Mouse (Mus musculus) layer of hippocampus, adult 11-12 months (tissue): ENCODE measurements at regions not wholly inside any gene's neighbourhood (a gene's known extent, or its start where the extent isn't known, plus 50 kb on each side); places are given as distances from the start of the nearest gene placed in this dataset.
"Not testable (repeated sequence)": the region's sequence is repeated elsewhere in the genome, so short reads cannot be mapped to it uniquely, and the experiment has no call there.

ENCODE experiments used
- DNase-seq: peaks from one replicate; pipeline ENCODE4 v3.0.0; 2022; ENCODE audit warnings: low spot score

DNA sequence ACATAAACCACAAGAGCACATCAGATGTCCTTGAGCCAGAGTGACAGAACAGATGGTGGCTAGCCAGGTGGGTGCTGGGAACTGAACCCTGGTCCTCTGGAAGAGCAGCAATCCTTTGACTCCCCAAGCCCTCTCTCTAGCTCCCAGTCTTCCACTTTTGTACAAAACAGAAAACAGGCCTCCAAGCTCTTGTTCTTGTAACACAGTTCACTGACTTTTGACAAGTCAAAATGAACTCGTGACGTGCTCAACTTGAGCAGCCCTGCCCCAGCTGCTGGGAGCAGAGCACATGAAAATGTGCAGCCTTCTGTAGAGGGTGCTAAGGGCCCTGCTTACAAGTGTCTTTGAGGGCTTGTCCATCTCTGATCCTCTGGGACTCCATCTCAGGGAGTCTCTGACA, 457.8 kb upstream of the Cdh5 start:
- DNase-seq: no peak

DNA sequence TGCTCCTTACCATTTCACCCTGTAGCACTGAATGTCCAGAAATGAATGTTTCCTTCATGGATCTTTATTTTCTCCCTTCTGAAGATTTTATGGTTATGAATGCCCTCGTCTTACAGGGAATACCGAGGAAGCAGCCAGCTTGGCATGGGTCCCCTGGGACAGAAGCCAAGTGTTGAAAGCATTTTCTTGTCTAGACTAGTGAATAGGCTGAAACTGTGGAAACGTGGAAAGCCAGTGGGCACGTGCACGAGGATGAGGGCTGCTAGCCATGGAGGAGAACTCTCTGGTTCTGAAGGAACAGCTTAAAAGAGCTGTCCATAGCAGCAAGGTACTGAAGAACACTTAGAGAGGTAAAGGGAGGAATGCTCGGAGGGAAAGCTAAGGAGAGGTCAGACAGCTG, 457.3 kb upstream of the Cdh5 start:
- peak; percentile 51 for DNase-seq

DNA sequence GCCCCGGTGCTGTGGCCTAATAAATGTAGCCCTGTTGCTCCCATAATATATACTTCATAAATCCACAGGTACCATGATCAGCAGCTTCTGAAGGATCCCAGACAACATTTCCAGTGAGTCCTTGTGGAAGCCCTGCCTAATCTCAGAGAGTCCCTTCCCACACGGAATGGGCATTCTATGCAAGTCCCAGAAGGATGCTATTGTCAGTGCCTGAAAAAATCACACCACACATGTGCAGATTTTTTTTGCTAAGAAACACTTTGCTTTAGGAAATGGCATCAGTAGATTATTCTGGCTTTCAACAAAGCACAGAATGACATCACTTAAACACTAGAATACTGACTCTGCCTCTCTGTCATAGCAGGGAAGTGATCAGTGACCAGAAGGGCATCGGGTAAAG, 456.6 kb upstream of the Cdh5 start:
- DNase-seq: no peak

DNA sequence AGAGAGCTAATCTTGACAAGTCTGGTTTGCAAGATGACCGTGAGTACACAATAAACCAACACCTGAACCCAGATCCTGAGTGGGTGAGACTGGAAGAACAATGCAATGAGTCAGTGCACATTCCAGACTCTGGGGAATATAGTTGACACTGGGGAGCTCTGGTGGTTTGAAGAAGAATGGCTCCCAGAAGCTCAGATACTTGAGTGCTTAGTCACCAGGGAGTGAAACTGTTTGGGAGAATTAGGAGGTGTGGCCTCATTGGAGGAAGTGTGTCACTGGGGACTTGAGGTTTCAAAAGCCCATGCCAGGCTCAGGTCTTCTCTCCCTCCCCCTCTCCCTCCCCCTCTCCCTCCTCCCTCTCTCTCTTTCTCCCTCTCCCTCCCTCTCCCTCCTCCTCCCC, 436.6 kb upstream of the Cdh5 start:
- no peak for DNase-seq

DNA sequence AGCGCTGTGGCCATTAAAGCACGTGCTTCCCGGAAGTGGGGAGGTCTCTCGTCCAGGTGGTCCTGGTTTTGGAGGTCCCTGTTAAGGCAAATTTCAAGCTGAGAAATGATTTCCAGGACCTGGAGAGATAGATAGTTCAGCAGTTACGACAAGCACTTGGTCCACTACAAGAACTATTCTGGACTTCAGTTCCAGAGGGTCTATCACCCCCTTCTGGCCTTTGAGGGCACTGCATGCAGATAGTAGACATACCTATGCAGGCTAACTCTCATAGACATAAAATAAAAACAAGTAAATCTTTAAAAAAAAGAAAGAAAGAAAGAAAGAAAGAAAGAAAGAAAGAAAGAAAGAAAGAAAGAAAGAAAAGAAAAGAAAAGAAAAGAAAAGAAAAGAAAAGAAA, 415.2 kb upstream of the Cdh5 start:
- not testable (repeated sequence) for DNase-seq

DNA sequence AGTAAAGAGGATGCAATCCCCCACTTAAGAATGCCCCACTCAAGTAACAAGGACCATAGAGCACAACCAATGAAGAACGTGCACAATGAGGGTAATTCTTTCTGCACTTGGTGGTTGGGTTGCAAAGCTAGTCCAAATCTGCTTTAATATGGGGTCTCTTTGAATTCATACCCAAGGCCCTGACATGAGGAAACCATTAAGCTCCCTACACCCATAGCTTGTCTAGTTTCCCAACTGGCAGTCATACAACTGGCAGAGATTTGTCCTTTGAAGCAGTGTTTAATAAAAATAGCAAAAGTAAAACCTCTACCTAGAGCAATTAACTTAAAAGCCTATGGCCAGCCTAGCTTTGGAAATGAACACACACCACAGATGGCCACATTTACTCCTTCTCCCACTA, 411.0 kb upstream of the Cdh5 start:
- no peak for DNase-seq

DNA sequence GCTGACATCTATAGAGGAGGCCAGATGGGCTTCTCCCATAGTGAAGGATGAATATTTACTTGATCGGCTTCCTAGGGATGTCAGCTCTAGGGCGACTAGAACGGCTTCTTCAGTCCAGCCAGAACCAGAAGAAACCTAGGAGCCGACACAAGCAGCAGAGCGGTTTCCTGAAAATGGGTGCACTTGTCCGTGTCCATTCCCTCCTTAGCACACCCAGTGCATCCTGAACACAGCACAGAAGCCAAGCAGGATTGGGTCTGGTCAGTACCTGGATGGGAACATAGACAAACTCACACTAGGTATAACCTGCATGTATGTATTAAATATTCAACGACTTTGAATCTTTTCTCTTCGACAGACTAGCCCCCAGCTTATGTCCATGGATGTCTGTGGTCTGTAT, 407.9 kb upstream of the Cdh5 start:
- DNase-seq: no peak

DNA sequence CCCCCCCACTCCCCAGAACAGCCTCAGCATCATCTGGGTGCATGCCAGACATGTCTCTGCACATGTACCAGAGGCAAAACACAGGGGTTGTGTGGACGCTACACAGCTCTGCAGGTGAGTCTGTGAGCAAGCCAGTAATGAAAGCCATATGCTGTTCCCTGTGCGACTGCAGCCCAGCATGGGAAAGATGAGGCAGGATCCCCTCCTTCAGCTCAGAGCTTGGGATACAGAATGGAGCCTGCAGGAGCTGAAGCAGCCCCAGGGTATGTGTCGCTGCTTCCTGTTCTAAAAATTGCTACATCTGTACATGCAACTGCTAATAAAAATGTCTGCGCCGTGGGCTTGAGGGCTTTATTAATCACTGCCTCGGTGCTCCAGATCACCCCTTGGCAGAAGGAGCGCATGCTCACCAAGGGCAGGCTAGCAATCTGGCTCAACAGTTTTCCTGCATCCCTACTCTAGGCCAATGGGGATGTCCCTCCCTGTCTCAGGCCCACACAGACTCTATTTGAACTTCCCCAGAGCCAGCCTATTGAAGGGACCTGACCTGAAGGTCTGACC, 407.0 kb upstream of the Cdh5 start:
- no peak for DNase-seq

DNA sequence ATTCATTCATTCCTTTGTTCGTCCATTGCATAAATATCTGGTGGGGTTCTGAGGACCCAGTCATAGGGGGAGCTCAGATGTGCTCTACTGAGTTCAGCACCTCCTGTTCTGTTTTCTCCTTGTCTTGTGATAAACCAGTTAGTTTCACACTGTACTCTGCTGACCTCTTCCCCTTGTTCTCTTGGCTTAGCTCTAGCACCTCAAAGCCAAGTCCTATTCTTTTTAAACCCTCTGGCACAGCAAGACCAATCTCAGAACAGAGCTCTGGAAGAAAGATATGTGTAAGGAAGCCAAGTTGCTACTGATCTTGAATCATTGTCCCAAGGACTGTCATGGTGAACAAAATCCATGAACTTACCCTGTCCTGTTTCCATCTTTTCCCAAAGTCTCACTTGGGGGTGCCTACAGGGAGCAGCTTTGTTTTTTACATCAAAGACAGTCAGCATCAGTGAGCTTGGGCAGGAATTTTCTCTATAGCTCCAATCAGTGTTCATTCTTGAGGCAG, 402.4 kb upstream of the Cdh5 start:
- no peak for DNase-seq

DNA sequence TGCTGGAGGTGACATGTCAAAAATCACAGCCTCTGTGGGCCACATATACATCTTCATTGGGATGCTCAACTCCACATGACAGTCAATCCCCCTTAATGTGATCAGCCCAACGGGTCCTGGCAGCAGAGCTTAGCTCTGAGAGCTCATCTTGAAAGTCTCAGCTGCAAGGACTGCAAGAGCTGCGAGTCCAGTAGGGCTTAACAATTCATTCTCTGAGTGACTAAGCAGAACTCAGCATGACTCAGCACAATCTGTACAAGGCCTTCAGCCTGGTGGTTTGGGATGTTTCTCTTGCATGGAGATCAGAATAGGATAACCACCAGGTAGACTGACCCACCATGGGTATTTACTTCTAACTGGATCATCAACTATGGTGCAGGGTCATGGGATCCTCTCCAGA, 399.2 kb upstream of the Cdh5 start:
- DNase-seq: no peak

DNA sequence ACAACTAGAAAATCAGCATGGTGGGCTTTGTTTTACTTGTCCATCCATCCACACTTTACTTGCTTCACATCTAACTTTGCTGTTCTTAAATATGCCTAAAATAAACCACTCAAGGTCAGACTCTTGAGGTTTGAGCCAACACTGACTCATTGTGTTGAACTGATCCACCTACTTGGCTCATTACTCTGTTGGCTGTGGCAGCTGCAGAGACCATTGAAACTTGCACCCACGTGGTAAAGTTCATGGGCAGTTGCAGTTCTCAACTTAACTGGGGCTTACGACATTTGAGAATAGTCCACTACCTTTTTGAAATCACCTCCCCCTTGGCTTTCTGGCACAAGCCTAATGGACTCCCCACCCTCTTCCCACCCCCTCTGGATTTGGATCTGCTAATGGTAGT, 395.3 kb upstream of the Cdh5 start:
- no peak for DNase-seq

DNA sequence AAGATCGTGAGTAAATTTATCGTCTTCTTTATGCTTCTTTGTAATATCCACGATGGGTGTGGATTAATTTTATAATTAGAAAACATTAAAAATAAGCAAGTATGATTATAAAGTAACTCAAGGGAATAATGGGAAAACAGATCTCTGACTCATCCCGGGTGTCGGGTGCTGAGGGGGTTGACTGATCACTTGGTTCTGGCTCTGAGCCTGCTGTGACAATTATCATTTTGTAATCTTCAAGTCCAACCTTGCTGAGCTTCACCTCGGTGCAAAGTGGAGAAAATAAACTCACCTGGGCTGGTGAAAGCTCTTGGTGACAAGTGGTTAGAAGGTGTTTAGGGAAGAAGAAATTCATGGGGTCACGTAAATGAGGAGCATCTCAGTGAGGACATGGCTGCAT, 390.6 kb upstream of the Cdh5 start:
- not testable (repeated sequence) for DNase-seq

DNA sequence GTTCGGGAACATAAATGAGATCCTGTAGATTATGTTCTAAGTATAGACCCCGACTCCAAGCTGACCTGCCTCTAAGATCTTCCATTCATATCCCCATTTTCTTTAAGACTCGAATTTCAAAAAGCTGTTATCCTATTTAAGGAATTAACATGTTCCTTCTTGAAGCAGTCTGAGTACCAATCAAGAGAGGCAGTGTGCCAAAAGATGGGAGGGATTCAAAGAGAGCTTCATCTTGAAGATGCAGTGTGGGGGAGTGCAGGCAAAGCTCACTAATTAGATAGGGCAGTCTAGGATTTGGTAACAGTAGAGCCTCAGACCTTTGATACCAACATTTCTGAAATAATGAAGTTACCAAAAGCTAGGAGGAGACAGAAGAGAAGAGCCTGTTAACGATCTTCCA, 383.7 kb upstream of the Cdh5 start:
- no peak for DNase-seq

DNA sequence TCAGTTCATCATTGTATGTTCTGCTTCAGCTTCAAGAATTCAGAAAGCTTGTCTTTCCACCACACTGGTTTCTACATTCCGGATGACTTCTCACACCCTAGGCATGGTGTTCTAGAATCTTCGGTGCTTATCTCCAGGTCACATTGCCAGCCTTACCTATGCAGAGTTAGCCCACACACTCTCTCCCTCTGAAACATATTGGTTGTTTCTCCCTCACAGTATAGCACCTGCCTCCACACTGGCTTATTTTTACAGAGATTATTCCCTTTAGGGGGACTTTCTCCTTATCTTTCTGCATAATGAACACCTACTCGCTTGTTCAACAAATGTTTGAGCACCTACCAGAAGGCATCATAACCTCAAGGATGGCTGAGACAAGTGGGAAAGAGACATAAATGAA, 368.0 kb upstream of the Cdh5 start:
- DNase-seq: no peak

DNA sequence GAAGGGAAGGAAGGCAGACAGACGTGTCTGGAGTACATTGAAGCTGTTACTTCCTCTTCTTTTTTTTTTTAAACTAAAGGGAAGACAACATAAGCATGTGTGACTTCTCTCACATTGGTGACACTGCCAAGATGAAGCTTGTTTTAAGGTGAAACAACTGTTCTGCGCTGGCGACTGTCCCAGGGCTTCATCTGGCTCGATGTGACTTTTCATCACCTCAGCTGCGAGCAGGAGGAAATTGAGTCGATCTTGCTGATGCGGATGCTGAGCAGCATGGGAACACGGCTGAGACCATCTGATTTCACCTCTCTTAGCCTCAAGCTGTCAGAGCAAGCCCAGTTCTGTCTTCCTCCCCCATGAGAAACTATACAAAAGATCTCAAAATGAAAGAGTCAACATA, 363.1 kb upstream of the Cdh5 start:
- peak; percentile 18 for DNase-seq

DNA sequence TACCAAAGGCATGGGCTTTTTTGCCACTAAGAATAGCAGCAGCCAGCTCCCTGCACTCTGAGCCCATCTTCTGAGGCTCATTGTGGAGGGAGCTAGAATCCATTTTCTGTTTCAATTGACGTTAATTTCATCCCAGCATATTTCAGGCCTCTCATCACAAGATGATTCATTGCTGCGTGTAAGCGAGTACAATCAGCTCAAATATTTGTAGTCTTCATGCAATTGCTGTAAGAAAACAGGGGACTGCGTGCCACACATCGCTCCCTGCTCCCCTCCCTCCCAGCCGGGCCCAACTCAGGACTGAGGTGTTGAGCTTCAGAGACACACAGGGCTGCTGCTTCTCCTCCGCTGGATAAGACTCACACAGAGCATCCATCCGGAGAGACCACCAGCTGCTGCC, 360.0 kb upstream of the Cdh5 start:
- no peak for DNase-seq

DNA sequence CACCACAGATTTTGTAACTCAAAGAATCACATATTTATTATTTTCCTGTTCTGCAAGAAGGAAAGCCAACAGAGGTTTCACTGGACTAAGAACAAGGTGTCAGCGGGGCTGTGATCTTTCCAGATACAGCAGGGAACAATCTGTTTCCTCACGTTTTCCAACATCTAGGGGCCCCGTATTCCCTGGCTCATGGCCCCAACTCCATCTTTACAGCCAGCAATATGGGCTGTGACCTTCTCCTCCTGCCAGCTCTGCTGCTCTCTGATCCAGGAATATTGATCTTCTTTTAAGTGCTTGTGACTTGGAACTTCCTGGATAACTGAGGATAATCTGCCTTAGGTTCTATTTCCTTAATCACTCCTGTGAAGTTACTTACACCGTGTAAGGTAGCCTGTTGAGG, 352.7 kb upstream of the Cdh5 start:
- no peak for DNase-seq

DNA sequence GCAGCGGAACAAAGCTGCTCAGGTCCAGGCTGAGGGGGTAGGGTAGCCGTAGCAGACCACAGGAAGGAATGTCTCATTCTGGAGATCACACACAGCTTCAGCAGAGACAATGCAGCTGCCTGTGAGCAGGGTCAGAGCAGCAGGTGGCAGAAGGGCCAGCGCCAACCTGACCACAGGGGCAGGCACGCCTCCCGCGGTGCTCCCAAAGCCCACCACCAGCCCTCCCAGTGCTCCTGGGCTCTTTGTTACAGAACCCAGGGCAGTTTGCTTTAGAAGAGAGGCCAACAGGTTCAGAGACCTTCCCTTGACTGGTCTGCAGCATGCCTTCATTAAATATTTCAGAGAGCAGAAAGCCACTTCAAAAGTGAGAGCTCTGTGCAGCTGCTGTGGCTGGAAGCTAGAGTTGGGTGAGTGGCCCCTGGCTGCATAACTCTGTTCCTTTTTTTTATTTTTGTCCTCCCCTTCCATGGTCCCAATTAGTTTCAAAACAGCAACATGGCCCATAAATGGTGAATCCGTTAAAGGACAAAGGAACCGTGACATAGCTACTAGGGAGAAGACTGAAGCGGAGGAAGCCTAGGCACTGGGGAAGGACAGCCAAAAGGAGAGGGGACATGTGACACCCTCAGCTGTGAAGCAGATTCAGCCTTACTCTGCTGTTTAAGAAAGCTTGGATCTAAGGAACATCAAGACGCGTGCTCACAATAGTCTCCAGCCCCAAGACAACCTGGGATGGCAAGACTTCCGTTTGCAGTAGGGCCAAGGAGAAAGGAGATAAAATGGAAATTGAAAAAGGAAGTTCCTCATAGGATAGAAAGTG, 350.9 kb upstream of the Cdh5 start:
- DNase-seq: no peak

DNA sequence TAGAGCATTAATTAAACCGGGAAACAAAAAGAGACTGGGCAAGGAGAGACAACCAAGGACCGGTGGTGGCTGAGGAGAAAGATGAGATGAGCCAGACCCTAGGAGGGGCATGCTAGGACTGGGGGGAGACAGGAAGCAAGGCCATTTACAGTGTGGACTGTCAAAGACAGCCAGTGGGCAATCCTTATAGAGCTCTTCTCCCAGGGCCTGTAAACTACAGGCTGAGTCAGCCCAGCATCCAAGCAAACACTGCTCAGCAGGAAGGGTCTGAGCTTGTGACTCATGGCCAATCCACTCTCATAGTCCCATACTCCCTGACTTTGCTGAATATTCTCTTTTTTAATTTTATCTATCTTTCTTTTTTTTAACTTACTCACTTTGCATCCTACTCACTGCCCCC, 350.3 kb upstream of the Cdh5 start:
- DNase-seq: no peak

DNA sequence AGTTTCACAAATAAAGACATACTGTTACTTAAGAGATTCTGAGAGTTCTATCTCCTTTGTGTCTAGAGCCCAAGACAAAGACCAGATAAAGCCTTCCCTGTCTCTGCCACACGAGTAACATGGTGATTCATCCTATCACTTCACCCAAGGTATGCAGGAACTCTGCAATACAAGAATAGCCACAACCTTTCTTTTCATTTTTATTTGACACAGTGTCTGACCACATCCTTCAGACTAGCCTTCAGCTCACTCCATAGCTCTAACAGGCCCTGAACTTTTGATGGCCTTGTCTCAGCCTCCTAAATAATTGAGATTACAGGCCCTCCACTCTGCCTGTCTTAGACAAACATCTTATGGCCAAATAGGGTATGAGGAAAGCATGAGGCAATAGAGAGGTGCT, 337.6 kb upstream of the Cdh5 start:
- DNase-seq: no peak

DNA sequence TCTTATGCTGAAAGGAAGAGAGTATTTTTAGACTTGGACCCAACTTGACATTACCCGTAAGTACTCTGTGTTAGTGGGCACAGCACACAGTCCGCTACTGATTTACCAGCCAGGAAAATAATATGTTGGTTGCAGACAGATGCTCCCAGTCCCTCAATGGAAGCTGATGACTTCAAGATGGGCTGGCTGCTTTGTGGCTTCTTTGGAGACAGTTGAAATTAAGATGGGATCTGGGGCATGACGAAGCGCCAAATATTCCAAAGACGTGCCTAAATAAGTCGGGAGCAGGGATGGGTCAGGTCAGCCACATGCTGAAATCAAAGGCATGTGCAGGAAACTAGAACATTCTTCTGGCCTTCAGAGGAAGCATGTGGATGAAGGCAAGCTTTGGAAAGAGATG, 321.8 kb upstream of the Cdh5 start:
- no peak for DNase-seq

DNA sequence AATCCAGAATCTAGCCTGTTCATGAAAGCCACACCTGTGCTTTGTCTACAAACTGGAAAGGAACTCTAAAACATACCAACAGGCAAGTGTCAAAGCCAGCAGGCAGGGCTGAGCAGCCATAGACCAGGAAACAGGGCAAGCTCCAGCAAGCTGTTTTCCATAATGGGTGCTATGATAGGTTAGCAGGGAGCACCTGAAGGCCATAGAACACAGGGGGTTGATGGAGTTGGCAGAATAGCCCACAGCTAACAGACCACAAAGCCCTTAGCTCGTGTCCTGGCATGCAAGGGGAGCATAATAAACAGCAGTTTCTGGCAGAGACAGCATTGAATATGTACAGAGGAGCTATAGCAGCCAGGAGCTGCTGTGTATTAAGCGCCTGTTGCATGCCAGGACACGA, 313.1 kb upstream of the Cdh5 start:
- DNase-seq: no peak

DNA sequence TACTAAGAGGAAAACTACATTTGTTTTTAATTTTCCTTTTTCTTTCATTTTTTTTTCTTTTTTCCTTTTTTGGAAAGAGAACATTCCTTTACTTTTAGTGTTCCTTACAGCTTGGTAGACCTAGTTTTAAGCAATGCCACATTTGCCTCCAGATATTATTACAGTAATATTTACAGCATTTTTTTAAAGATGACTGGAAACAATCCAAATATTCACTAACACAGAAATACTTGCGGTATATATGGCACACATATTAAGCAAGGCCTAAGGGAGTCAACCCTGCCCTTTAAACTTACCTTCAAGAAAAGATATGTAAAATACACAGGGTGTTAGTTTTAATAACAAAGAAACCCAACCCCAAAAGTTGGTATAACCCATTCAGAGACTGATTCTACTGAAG, 308.1 kb upstream of the Cdh5 start:
- no peak for DNase-seq

DNA sequence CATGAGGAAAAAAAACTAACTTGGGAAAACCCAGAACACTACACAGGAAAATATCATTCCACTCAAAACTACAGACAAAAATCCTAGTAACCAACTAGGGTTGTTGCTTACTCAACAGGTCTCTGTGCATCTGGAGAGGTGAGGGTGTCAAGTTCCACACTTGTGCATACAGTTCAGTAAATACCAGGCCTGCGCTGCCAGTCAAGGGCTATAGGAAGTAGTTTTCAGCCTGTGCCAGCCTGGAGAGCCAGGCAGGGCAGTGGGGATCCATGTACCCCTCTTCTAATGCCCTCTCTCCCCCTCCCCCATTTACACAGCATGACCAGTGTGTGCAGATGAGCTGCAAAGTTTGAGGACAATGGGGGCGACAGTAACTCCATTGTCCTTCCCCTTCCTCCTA, 302.8 kb upstream of the Cdh5 start:
- DNase-seq: not testable (repeated sequence)
